Mouse (Mus musculus): Measurements from ENCODE around the gene Clec2d.
A peak's percentile ranks its signal among the peaks of the same experiment; 100 is the strongest.
"Not testable (repeated sequence)": the region's sequence is repeated elsewhere in the genome, so short reads cannot be mapped to it uniquely, and the experiment has no call there.

The Clec2d gene

GRCm38 (mm10) chr6:129187200-129187651, 6.8 kb downstream of the Clec2d start:
- DNase-seq (ENCODE audit: low read depth) = no peak

GRCm38 (mm10) chr6:129187816-129188215, 7.4 kb downstream of the Clec2d start:
- DNase-seq (ENCODE audit: low read depth) = not testable (repeated sequence)

GRCm38 (mm10) chr6:129193431-129193830, 13.0 kb downstream of the Clec2d start:
- no peak for DNase-seq (ENCODE audit: low read depth)

- DNase-seq (ENCODE audit: low read depth) = not testable (repeated sequence)
Observed at GRCm38 (mm10) chr6:129200066-129200465, 19.7 kb downstream of the Clec2d start.

- no peak for DNase-seq (ENCODE audit: low read depth)
Observed at GRCm38 (mm10) chr6:129202306-129202705, 21.9 kb downstream of the Clec2d start.

GRCm38 (mm10) chr6:129204342-129204741, 23.9 kb downstream of the Clec2d start:
- no peak for DNase-seq (ENCODE audit: low read depth)

GRCm38 (mm10) chr6:129204838-129205237, 24.4 kb downstream of the Clec2d start:
- no peak for DNase-seq (ENCODE audit: low read depth)

GRCm38 (mm10) chr6:129208891-129209519, 28.6 kb downstream of the Clec2d start:
- peak; percentile 87 for DNase-seq (ENCODE audit: low read depth)

GRCm38 (mm10) chr6:129209785-129210446, 29.5 kb downstream of the Clec2d start:
- DNase-seq (ENCODE audit: low read depth) = no peak

- peak; percentile 90 for DNase-seq (ENCODE audit: low read depth)
Observed at GRCm38 (mm10) chr6:129210447-129210790, 30.0 kb downstream of the Clec2d start.

GRCm38 (mm10) chr6:129212421-129213195, 32.2 kb downstream of the Clec2d start:
- peak; percentile 28 for DNase-seq (ENCODE audit: low read depth)

- DNase-seq (ENCODE audit: low read depth) = no peak
Observed at GRCm38 (mm10) chr6:129213497-129213896, 33.1 kb downstream of the Clec2d start.

GRCm38 (mm10) chr6:129214263-129214662, 33.8 kb downstream of the Clec2d start:
- DNase-seq (ENCODE audit: low read depth) = peak; percentile 43

- DNase-seq (ENCODE audit: low read depth) = peak; percentile 27
Observed at GRCm38 (mm10) chr6:129215053-129215452, 34.6 kb downstream of the Clec2d start.

- peak; percentile 80 for DNase-seq (ENCODE audit: low read depth)
Observed at GRCm38 (mm10) chr6:129215886-129216637, 35.6 kb downstream of the Clec2d start.

GRCm38 (mm10) chr6:129216721-129217230, 36.4 kb downstream of the Clec2d start:
- DNase-seq (ENCODE audit: low read depth) = no peak

- DNase-seq (ENCODE audit: low read depth) = peak; percentile 68
Observed at GRCm38 (mm10) chr6:129218191-129218696, 37.8 kb downstream of the Clec2d start.

GRCm38 (mm10) chr6:129219897-129220517, 39.6 kb downstream of the Clec2d start:
- peak; percentile 77 for DNase-seq (ENCODE audit: low read depth)

GRCm38 (mm10) chr6:129221053-129221452, 40.6 kb downstream of the Clec2d start:
- DNase-seq (ENCODE audit: low read depth) = no peak

- DNase-seq (ENCODE audit: low read depth) = peak; percentile 40
Observed at GRCm38 (mm10) chr6:129222188-129222800, 41.9 kb downstream of the Clec2d start.

GRCm38 (mm10) chr6:129223611-129224010, 43.2 kb downstream of the Clec2d start:
- peak; percentile 17 for DNase-seq (ENCODE audit: low read depth)

Data from induced T-regulatory cell, adult 2 months (primary cell).